Mouse (Mus musculus): ENCODE results near the gene Upp2.

GRCm38 (mm10) chr2:58574167-58574566, 7.1 kb downstream of the Upp2 start:
- TF ChIP-seq CTCF (IDR thresholded peaks at IDR 0.05; ENCODE audit: extremely low read depth, insufficient read length, insufficient replicate concordance, low read depth, low read length) (no peak), POLR2A (IDR thresholded peaks at IDR 0.05; ENCODE audit: low read depth, low read length) (no peak)

All from small intestine, adult 2 months (tissue).